Mouse (Mus musculus): ENCODE results near the gene Lrrc9.

Lrrc9 gene

GRCm38 (mm10) chr12:72538571-72538970 is 96.9 kb downstream of the Lrrc9 start:
- in situ Hi-C loops (cut with MboI; ENCODE audit: unreplicated experiment in 2 of 2): loop anchor here (5.0 to 10.0 kb wide), 5 partner anchors 124 to 444 kb away; partner anchors contain the start of genes Dhrs7 (in 1 of the 2) and Ppm1a (in 1 of the 2)

DNA sequence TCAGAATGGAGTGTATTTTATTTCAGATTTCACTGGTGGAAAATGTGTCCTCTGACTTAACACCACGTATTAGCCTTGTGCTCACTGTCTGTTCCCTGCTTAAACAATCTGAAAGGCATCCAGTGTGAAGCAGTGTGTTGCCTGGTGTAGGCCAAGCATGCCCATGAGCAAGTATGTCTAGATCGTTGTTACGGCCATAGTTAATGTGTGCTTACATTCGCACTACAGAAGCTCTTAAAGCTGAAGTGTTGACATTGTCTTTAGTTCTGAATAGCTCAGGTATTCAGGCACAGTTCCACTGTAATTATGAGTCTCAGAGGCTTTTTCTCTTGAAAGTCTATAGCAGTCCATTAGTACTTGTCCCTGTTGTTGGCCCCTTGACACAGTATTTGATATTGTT is 112.7 kb downstream of the Lrrc9 start:
- in situ Hi-C loops (cut with MboI; ENCODE audit: unreplicated experiment in 2 of 2): no loop called here

GRCm38 (mm10) chr12:72564281-72564795 is 122.7 kb downstream of the Lrrc9 start:
- in situ Hi-C loops (cut with MboI; ENCODE audit: unreplicated experiment in 2 of 2): no loop called here

Data from v-Abl transformed pro-B cells (cell line).